Mouse (Mus musculus) erythroblast, embryonic 14.5 days (primary cell): ENCODE results near the gene Ndufaf3. TPM values are rescaled to one million over a fixed set of nuclear protein-coding genes. Genes with fewer than 3 reads are reported as not detected.

Source experiments
- H3K27me3 ChIP-seq: 2 replicates; pipeline ENCODE4 v1.6.1; 2012; ENCODE audit warnings: inconsistent platforms; ENCODE audit not compliant: control insufficient read depth
- H3K36me3 ChIP-seq: 2 replicates; pipeline ENCODE4 v1.6.1; 2012; ENCODE audit warnings: mild to moderate bottlenecking, inconsistent platforms; ENCODE audit not compliant: control insufficient read depth
- H3K4me1 ChIP-seq: 2 replicates; pipeline ENCODE4 v1.6.1; 2012; ENCODE audit warnings: inconsistent platforms; ENCODE audit not compliant: control insufficient read depth
- H3K4me3 ChIP-seq: replicated peaks from 2 replicates; pipeline ENCODE3; 2012; ENCODE audit warnings: moderate library complexity, mild to moderate bottlenecking, inconsistent platforms
- H3K9me3 ChIP-seq: 2 replicates; pipeline ENCODE4 v1.6.1; 2012; ENCODE audit warnings: low read length, inconsistent platforms, mixed read lengths; ENCODE audit not compliant: control insufficient read depth
- GATA1 ChIP-seq: IDR thresholded peaks from 2 replicates; pipeline ENCODE4 v1.6.1; 2012; ENCODE audit warnings: low read length, inconsistent platforms, mixed read lengths
- TAL1 ChIP-seq: IDR thresholded peaks from 3 replicates; pipeline ENCODE4 v1.6.1; 2012; ENCODE audit warnings: low read length, inconsistent platforms, mixed read lengths
- polyA plus RNA-seq: library from polyadenylated mRNA; stranded (reverse); fragments of >175 nt; gene quantifications from 2 replicates; pipeline ENCODE4 v1.2.3, GENCODE M21; 2012

The Ndufaf3 gene
- polyA plus RNA-seq, 1 experiment: 1.1 TPM

GRCm38 (mm10) chr9:108575321-108576297 is 8.4 kb upstream of the Ndufaf3 start:
- H3K27me3 ChIP-seq: no peaks in the 10 kb centered on the region
- no peak overlapping the region for H3K4me3 ChIP-seq
- no peak for TF ChIP-seq GATA1
- TF ChIP-seq TAL1: no peak
- H3K36me3 ChIP-seq: peaks cover 61% of the 10 kb centered on the region
- peaks cover 50% of the 10 kb centered on the region for H3K4me1 ChIP-seq
- H3K9me3 ChIP-seq: no peaks in the 10 kb centered on the region

GRCm38 (mm10) chr9:108574921-108575320 is 7.7 kb upstream of the Ndufaf3 start:
- H3K9me3 ChIP-seq: no peaks in the 10 kb centered on the region
- no peak overlapping the region for H3K4me3 ChIP-seq
- H3K4me1 ChIP-seq: peaks cover 57% of the 10 kb centered on the region
- H3K36me3 ChIP-seq: peaks cover 62% of the 10 kb centered on the region
- TF ChIP-seq TAL1 (no peak), GATA1 (no peak)
- H3K27me3 ChIP-seq: no peaks in the 10 kb centered on the region

DNA sequence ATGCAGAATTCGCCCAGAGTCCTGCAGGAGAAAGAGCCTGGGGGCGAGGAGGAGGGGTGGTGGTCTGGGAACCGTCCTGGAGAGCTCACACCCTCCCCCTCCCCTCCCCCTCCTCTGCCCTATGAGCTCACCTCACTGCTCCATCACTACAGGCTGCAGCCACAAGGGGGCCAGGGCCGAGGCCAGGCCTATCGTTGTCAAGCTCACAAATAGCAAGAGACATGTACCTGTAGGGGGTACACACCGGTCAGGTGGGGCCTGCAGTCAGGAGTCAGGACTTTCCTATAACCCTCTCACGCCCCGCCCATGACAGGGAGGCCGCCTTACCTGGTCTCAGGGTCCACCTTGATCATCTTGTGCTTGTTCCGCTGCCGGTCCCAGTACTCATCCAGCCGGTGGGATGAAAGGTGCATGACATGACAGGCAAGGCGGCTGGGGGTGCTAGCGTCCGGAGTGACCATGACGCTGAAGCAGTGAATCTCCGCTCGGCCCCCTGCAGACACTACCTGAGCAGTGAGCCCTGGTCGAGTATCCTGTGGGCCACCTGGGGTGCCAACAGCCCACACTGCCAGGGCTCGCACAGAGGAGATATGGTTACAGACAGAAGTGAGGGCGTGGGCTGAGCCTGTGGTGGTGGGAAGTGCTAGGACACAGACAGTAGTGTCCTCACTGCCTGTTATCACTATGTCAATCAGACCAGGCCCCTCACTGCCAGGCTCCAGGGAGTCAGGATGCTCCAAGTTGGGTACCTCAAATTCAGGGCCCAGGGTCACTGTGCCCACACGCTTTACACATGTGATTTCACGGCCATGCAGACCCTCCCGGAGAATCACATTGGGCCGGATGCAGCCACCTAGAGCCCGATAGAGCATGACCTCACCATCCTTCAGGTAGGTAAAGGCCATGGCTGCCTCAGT is 6.8 kb upstream of the Ndufaf3 start:
- no peaks in the 10 kb centered on the region for H3K9me3 ChIP-seq
- no peak for TF ChIP-seq GATA1
- TF ChIP-seq TAL1: no peak
- peaks cover 62% of the 10 kb centered on the region for H3K36me3 ChIP-seq
- H3K4me3 ChIP-seq: no peak overlapping the region
- H3K27me3 ChIP-seq: no peaks in the 10 kb centered on the region
- peaks cover 57% of the 10 kb centered on the region for H3K4me1 ChIP-seq

- Histone ChIP-seq H3K36me3 (peaks cover 62% of the 10 kb centered on the region), H3K27me3 (no peaks in the 10 kb centered on the region), H3K4me3 (no peak overlapping the region), H3K9me3 (no peaks in the 10 kb centered on the region), H3K4me1 (peaks cover 57% of the 10 kb centered on the region)
- no peak for TF ChIP-seq GATA1
- TF ChIP-seq TAL1: no peak
These were observed 5.1 kb upstream of the Ndufaf3 start for GRCm38 (mm10) chr9:108572321-108572720.

DNA sequence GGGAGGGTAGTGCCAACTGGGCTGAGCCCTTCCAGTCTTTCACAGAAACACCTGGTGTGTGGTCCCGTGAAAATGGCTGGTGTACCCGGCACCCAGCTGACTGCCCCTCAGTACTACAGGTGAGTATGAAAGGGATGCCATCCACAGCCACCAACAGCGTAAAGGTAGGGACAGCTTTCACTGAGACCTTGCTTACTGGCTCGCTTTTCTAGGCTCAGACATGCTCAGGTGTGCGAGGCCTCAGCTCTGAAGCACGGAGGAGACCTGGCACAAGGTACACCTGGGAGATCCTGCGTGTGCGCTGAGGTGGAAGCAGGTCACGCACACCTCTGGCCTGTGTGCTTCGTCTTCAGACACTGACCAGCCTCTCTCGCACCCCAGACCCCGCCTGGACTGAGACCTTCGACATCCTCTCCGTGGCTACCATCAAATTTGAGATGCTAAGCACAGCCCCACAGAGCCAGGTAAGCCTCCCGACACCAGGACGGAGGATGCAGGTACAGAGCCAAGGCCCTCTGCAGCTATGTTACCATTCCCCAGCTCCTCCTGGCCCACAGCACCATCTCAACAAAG is 4.3 kb upstream of the Ndufaf3 start:
- Histone ChIP-seq H3K9me3 (no peaks in the 10 kb centered on the region), H3K4me3 (no peak overlapping the region), H3K36me3 (peaks cover 60% of the 10 kb centered on the region), H3K4me1 (peaks cover 56% of the 10 kb centered on the region), H3K27me3 (no peaks in the 10 kb centered on the region)
- TF ChIP-seq GATA1: no peak
- TF ChIP-seq TAL1: no peak

- TF ChIP-seq GATA1 (no peak), TAL1 (no peak)
- Histone ChIP-seq H3K9me3 (no peaks in the 10 kb centered on the region), H3K4me1 (peaks cover 67% of the 10 kb centered on the region), H3K36me3 (peaks cover 59% of the 10 kb centered on the region), H3K27me3 (no peaks in the 10 kb centered on the region), H3K4me3 (peak overlapping the region; percentile 82)
These were observed 3.1 kb upstream of the Ndufaf3 start for GRCm38 (mm10) chr9:108570207-108570896.

GRCm38 (mm10) chr9:108569381-108570206 is 2.4 kb upstream of the Ndufaf3 start, which contains the start of gene Dalrd3:
Gene Dalrd3, plus strand, starts transcription at chr9:108569886.
- peak within 1 kb of the TSS; percentile 82 for H3K4me3 ChIP-seq
- TF ChIP-seq TAL1 (no peak), GATA1 (no peak)
- H3K9me3 ChIP-seq: no peaks in the 10 kb centered on the region
- H3K4me1 ChIP-seq: peaks cover 72% of the 10 kb centered on the region
- H3K36me3 ChIP-seq: peaks cover 59% of the 10 kb centered on the region
- H3K27me3 ChIP-seq: no peaks in the 10 kb centered on the region
